In genomic region chr8:128517546-128518102, GRCm38 (mm10) we compare ENCODE assay signal across 19 mouse cellular contexts.
DNase-seq lines count a peak whose midpoint lies in the region; ATAC-seq and TF ChIP-seq lines count a peak whose summit lies in the region.
"Had no signal": no experiment of that assay in that cellular context is flagged by ENCODE, and none has a peak within 500 bp of the region (broad histone marks: within the 10 kb centered on the region; RNA-seq: fewer than 3 reads in every experiment).

No protein-coding gene starts in this region.

- no peaks in the 10 kb centered on the region for H3K4me1 ChIP-seq in kidney, postnatal 0 days (replicated peaks; ENCODE audit: insufficient read depth, low read length)
- no peaks in the 10 kb centered on the region for H3K4me1 ChIP-seq in forebrain, embryonic 15.5 days
- H3K4me1 ChIP-seq: embryonic facial prominence, embryonic 15.5 days; intestine, embryonic 15.5 days; limb, embryonic 13.5 days; neural tube, embryonic 15.5 days had no signal

- H3K9me3 ChIP-seq in kidney, postnatal 0 days (replicated peaks; ENCODE audit: low read length): no peaks in the 10 kb centered on the region
- no peaks in the 10 kb centered on the region for H3K9me3 ChIP-seq in forebrain, embryonic 15.5 days
- H3K9me3 ChIP-seq: embryonic facial prominence, embryonic 15.5 days; intestine, embryonic 15.5 days; limb, embryonic 13.5 days; midbrain, embryonic 13.5 days; neural tube, embryonic 15.5 days had no signal

- ATAC-seq in kidney, postnatal 0 days (replicated peaks; ENCODE audit: low FRiP score, low read depth): no peak
- ATAC-seq in Patski: peak; percentile 12
- ATAC-seq in megakaryocyte, adult 5-6 weeks (ENCODE audit: poor library complexity, severe bottlenecking): peak; percentile 52; the same call in 1 of the 2 replicates
- no peak for ATAC-seq in forebrain, embryonic 15.5 days (replicated peaks)
- ATAC-seq: intestine, embryonic 15.5 days; midbrain, embryonic 13.5 days had no signal

- no peak overlapping the region for H3K4me2 ChIP-seq in kidney, postnatal 0 days (ENCODE audit: low read length)
- H3K4me2 ChIP-seq in forebrain, embryonic 15.5 days (replicated peaks): no peak overlapping the region
- H3K4me2 ChIP-seq: embryonic facial prominence, embryonic 15.5 days; intestine, embryonic 15.5 days; limb, embryonic 13.5 days; midbrain, embryonic 13.5 days; neural tube, embryonic 15.5 days had no signal

- WGBS in kidney, postnatal 0 days: 38% methylated on average over 4 of the region's 4 CpGs
- WGBS in forebrain, embryonic 15.5 days: 76% methylated on average over 4 of the region's 4 CpGs

- TF ChIP-seq CTCF in kidney, postnatal 0 days (IDR thresholded peaks at IDR 0.05; ENCODE audit: low read depth): peak; percentile 30; the same call in 1 of the 2 replicates
- TF ChIP-seq CTCF in Patski (IDR thresholded peaks at IDR 0.05): peak; percentile 40

- DNase-seq in kidney, postnatal 0 days (ENCODE audit: low spot score): no peak
- DNase-seq in kidney, adult 9 months: no peak
- DNase-seq in A20 (ENCODE audit: low read depth, low spot score) (peak; percentile 51), Patski (ENCODE audit: low read depth, low spot score) (no peak)
- no peak for DNase-seq in adrenal gland, adult 2 months
- DNase-seq: adrenal gland, postnatal 36 days; cerebellum, adult 9-10 months; embryo, embryonic 11 days; gastrocnemius, postnatal 36 days; kidney, postnatal 14 days; lung, adult 18-20 months; lung, postnatal 4 days had no signal

- no peak overlapping the region for H3K9ac ChIP-seq in kidney, postnatal 0 days (ENCODE audit: low read depth, low read length)
- H3K9ac ChIP-seq in forebrain, embryonic 15.5 days (replicated peaks): no peak overlapping the region
- H3K9ac ChIP-seq: embryonic facial prominence, embryonic 15.5 days; intestine, embryonic 15.5 days; limb, embryonic 13.5 days; midbrain, embryonic 13.5 days; neural tube, embryonic 15.5 days had no signal

- no peak overlapping the region for H3K4me3 ChIP-seq in kidney, postnatal 0 days (replicated peaks; ENCODE audit: low read depth, low read length)
- no peak overlapping the region for H3K4me3 ChIP-seq in forebrain, embryonic 15.5 days
- H3K4me3 ChIP-seq: embryonic facial prominence, embryonic 15.5 days; intestine, embryonic 15.5 days; limb, embryonic 13.5 days; midbrain, embryonic 13.5 days; neural tube, embryonic 15.5 days had no signal

- POLR2A ChIA-PET in Patski (lab: Charles Lee): no interaction called here

- in situ Hi-C loops in Patski (cut with MboI; ENCODE audit: low pct_unique_long_range_greater_than_20kb): no loop called here

- H3K27me3 ChIP-seq in kidney, postnatal 0 days (ENCODE audit: insufficient read depth, low read length): no peaks in the 10 kb centered on the region
- H3K27me3 ChIP-seq in Patski: no peaks in the 10 kb centered on the region
- H3K27me3 ChIP-seq in forebrain, embryonic 15.5 days: no peaks in the 10 kb centered on the region
- H3K27me3 ChIP-seq: embryonic facial prominence, embryonic 15.5 days; intestine, embryonic 15.5 days; limb, embryonic 13.5 days; midbrain, embryonic 13.5 days; neural tube, embryonic 15.5 days had no signal

- no peaks in the 10 kb centered on the region for H3K36me3 ChIP-seq in kidney, postnatal 0 days (ENCODE audit: insufficient read depth, low read length)
- H3K36me3 ChIP-seq in forebrain, embryonic 15.5 days: no peaks in the 10 kb centered on the region
- H3K36me3 ChIP-seq: embryonic facial prominence, embryonic 15.5 days; intestine, embryonic 15.5 days; limb, embryonic 13.5 days; midbrain, embryonic 13.5 days; neural tube, embryonic 15.5 days had no signal

- H3K27ac ChIP-seq in kidney, postnatal 0 days: no peak overlapping the region
- H3K27ac ChIP-seq in forebrain, embryonic 15.5 days (replicated peaks): no peak overlapping the region
- H3K27ac ChIP-seq: embryonic facial prominence, embryonic 15.5 days; intestine, embryonic 15.5 days; limb, embryonic 13.5 days; midbrain, embryonic 13.5 days; neural tube, embryonic 15.5 days had no signal

- CTCF ChIA-PET in Patski (lab: Charles Lee): no interaction called here

Comparison
In these comparisons a context has a peak if more than half of its experiments do, and no peak if none do; other contexts are left out.
1. ATAC-seq: peak in Patski (single experiment) and megakaryocyte, adult 5-6 weeks (single experiment); none in kidney, postnatal 0 days (single experiment) and forebrain, embryonic 15.5 days (single experiment).